Mouse (Mus musculus) spleen, embryonic (tissue): ENCODE results near the gene Mtr.

Experiments used
- CTCF ChIA-PET: fragments of 350-600 bp; sonication (Branson Sonifier 250); formaldehyde crosslinking; loops from one replicate; lab custom pipeline; 2022; lab: Charles Lee

Gene Mtr

DNA sequence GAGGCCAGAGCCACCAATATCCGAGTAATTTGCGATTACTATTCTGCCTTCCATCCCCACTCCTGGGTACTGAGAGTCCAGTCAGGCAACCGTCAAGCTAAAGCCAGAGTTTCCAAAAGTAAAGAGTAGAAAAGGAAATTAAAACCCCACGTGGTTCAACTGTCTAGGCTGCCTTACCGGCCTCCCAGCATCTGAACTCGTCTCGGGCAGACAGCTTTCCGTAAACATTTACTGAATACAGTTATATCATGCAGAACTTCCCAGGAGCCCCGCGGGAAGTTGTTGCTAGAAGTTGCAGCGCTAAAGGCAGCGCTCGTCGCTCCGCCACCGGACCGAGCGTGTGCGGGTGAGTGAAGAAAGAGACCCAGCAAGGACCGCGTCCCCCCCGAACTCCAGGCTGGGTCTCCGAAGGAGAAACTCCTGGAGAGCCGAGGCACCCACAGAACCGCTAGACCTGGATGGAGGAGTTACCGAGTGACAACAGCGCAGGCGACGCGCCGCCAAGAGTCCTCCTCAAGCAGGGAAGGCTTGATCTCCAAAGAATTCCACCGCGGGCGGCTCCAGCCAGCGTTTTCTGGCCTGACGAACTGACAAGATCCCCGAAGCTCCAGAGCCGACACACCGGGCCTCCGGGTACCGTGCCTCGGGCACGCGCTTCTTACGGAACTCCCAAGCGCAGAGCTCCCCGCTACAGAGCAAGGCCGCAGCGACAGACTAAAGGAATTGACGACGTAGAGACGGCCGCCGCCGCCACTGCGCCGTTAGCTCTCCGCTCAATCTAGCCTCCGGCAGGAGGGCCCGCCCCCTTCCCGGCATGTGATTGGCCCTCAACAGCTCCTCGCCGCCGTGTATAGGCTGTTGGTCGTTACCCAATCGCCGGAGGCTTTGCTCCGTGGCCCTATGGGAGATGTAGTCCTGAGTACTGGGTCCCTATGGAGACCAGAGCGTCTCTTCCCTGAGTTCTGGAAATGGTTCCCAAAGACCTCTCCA is at the start of gene Mtr:
Mtr (minus strand) TSS at position 723 of the 990 bp plus-strand sequence.
- CTCF ChIA-PET, result interaction anchor here (1.1 kb wide), 1 partner anchor 138 kb away, joined by 3 read pairs; the partner anchor contains the start of gene Heatr1

GRCm38 (mm10) chr13:12307286-12307685 is 49.4 kb upstream of the Mtr start:
- CTCF ChIA-PET, result no interaction called here

DNA sequence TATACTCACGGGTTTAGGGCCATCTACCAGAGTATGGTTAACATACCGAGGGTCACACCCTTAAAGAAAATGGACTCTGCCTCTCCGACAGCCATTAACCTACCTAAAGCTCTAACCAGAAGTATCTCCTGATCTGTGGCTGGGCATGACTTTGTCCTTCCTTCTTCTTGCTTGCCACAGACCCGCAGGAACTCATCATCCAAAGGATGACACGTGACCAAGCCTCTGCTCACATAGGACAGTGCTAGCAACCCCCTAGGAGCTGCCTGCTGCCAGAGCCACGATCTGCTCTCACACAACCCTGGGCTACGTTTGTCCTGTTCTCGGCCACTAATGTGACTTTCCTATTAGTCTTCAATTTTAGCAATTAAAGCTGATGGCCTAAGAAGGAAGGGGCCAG is 47.6 kb upstream of the Mtr start:
- CTCF ChIA-PET, result no interaction called here

GRCm38 (mm10) chr13:12304991-12305390 is 47.1 kb upstream of the Mtr start:
- CTCF ChIA-PET, result no interaction called here

DNA sequence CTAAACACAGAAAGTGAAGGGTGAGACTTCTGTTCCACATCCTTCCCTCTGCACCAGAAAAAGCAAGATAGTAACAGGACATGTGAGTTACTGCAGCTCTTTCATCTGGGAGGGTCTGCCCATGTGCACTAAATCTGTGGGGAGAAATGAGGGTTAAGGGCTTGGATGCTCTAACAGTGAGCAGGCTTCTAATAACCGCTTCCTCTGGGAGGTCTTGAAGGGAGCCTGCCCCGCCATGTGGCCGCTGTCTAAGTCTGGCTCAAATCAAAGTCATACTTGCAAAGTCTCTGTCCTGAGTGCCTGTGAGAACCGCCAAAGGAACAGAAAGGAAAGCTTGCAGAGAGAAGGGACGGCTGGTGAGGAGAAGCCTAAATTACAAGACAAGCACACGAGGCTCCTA is 39.9 kb upstream of the Mtr start:
- CTCF ChIA-PET, result no interaction called here

DNA sequence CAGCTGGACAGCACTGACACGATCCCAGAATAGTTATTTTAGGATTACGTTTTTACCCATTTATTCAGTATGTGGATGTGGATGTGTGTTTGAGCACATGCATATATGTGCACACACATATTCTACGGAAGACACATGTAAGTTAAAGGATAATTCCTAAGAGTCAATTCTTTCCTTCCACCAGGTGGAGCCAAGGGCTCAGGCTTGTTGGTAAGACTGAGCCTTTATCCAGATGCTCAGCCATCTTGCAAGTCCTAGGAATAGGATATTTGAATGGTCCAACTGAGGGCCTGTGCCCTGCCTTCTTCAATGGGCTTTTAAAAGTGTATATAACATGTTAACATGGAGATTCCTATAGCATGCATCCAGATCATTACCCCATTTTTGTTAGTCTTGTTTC is 38.8 kb upstream of the Mtr start:
- CTCF ChIA-PET, result no interaction called here

DNA sequence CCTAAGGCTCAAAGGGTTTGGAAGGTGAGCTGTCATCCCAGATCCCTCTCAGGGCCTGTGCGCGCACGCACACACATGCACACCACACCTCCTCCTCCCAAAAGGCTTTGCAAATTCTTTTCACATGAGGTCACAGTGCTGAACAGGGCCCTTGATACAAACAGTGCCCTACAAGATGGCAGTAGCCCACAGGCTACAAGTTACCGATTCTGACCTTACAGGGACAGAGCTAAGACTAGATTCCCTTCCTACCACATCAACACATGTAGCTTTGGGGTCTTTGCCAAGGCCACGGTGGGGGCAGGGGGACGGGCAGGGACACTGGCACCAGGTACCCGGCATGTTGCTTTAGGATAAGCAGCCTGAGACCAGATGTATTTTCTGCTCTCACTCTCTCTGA is 35.9 kb upstream of the Mtr start:
- CTCF ChIA-PET, result interaction anchor here (0.6 kb wide), 1 partner anchor 1072 kb away, joined by 3 read pairs; no protein-coding TSS in a partner anchor

DNA sequence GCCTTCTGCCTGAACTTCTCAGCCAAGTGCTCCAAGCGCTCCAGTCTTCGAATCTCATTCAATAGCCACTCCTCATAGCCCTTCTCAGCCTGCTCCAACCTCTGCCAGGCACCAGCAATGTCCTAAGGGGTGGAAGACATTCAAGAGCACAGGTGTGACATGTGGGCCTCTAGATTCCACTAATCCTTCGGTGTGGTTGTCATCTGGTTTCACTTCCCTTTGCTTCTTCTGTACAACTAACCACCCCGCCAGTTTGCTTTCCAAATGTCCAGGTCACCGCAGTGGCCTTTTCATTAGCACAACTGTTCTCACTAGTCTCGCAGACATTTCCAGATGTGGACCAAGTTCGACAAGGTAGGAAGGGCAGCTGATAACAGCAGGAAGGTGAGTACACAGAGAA is 32.8 kb upstream of the Mtr start:
- CTCF ChIA-PET, result no interaction called here

DNA sequence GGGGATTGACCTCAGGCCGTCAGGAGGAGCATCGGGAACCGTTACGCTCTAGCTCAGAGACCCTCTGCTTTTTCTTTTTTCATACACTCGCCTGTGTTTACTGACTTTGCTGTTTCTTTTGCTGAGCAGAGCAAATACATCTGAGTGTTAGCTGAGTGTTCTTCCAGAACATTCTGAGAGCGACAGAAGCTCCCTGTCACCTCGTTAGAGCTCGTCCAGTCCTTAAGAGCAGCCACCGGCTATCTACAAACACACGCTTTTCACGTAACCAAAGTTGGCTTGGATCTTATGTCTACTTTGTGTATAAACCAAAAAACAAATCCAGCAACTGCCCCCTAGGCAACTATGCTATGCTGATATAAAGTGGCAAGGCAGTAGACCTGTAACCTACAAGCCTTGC is 26.6 kb upstream of the Mtr start:
- CTCF ChIA-PET, result no interaction called here

DNA sequence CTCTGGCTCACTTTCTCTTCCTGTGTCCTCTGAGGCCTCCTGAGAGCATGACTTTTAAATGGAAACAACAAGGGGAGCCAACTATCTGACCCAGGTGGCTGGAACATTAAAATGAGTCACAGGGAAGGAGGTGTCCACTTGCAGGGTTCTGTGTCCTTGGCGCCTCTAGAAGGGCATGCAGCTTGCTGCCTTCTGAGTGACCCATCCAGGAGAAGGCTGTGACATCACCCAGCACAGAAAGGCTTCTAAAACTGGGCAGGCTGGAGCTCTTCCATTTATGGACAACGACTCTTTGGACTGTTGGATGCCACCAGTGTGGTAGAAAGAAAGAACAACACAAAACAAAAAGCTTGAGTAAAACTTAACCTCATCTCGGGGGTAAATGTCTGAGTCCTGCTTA is 25.9 kb upstream of the Mtr start:
- CTCF ChIA-PET, result no interaction called here

GRCm38 (mm10) chr13:12274721-12275120 is 16.8 kb upstream of the Mtr start:
- CTCF ChIA-PET, result no interaction called here

- CTCF ChIA-PET, result no interaction called here
These were observed 16.3 kb upstream of the Mtr start for GRCm38 (mm10) chr13:12274220-12274619.

- CTCF ChIA-PET, result no interaction called here
These were observed 15.0 kb upstream of the Mtr start for GRCm38 (mm10) chr13:12272953-12273352.

DNA sequence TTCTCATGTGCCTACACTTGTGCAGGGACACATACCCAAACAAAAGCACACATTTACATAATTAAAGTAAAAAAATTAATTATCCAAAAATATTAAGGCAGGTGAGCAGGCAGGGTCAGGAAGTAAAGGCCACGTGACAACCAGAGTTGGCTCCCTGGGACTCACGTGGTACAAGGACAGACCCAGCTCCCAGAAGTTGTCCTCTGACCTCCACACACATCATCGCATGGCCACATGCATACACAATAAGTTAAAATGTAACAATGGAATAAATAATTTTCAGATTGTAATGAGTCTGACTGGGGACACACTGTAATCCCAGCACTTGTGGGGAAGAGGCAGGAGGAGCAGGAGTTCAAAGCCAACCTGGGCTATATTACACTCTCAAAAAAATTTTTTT is 10.1 kb upstream of the Mtr start:
- CTCF ChIA-PET, result no interaction called here

GRCm38 (mm10) chr13:12267097-12267496 is 9.2 kb upstream of the Mtr start:
- CTCF ChIA-PET, result no interaction called here

- CTCF ChIA-PET, result no interaction called here
These were observed 6.1 kb upstream of the Mtr start for GRCm38 (mm10) chr13:12263996-12264395.

DNA sequence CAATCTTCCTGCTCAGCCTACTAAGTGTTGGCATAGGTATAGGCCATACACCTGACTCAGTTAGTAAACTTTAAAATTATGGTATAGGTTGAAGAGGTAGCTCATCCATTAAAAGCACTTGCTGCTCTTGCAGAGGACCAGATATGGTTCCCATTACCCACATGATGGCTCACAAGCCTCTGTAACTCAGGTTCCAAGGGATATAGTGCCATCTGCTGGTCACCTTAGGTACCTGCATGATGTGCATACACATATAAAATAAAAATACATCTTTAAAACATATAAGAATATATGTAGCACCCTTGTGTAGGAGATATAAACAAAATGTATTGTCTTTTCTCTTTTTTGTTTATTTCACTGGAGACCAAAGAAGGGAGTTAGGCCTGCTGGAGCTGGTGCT is 3.6 kb upstream of the Mtr start:
- CTCF ChIA-PET, result no interaction called here

- CTCF ChIA-PET, result interaction anchor here (1.1 kb wide), 1 partner anchor 139 kb away, joined by 3 read pairs; the partner anchor contains the start of gene Heatr1
These were observed 982 bp downstream of the Mtr start for GRCm38 (mm10) chr13:12256871-12257390.

GRCm38 (mm10) chr13:12255911-12256705 is 1.8 kb downstream of the Mtr start:
- CTCF ChIA-PET, result no interaction called here

- CTCF ChIA-PET, result no interaction called here
These were observed 7.4 kb downstream of the Mtr start for GRCm38 (mm10) chr13:12250496-12250895.

- CTCF ChIA-PET, result no interaction called here
These were observed 8.6 kb downstream of the Mtr start for GRCm38 (mm10) chr13:12249195-12249898.

DNA sequence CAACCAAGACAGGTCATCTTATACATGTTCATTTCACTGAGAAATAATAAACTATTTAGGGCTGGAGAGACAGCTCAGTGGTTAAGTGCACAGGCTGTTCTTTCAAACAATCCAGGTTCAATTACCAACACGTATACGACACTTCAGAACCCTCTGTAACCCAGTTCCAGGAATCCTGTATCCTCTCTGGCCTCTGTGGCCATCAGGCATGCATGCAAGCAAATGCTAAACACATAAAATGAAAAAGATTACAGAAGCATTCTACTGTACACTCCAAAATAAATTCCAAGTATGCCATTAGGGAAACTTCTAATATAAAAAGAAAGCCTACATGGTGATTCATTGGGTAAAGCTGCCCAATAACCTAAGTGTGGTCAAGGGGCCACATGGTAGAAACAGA is 12.0 kb downstream of the Mtr start:
- CTCF ChIA-PET, result no interaction called here
